Mouse (Mus musculus): ENCODE results near the gene Rasd1. TPM values are rescaled to one million over a fixed set of nuclear protein-coding genes. Genes with fewer than 3 reads are reported as not detected.
"Not testable (repeated sequence)": the region's sequence is repeated elsewhere in the genome, so short reads cannot be mapped to it uniquely, and the experiment has no call there.

Gene Rasd1
- total RNA-seq, 2 experiments from 2014 or later: 2.4 to 4.6 TPM

- DNase-seq (ENCODE audit: extremely low spot score in 1 of 2, low spot score in 2 of 2): peak in 1 of 2 experiments; percentile 30
- intact Hi-C loops (cut with DNase I): loop anchor here (2.0 kb wide), 2 partner anchors 63 to 83 kb away; no protein-coding TSS in a partner anchor
Observed at GRCm38 (mm10) chr11:59963364-59964162, 1.2 kb downstream of the Rasd1 start.

GRCm38 (mm10) chr11:59962590-59962989 lies 2.2 kb downstream of the Rasd1 start:
- intact Hi-C loops (cut with DNase I): no loop called here
- peak in 1 of 2 experiments; percentile 14 for DNase-seq (ENCODE audit: extremely low spot score in 1 of 2, low spot score in 2 of 2)

- DNase-seq (ENCODE audit: extremely low spot score in 1 of 2, low spot score in 2 of 2): no peak
- intact Hi-C loops (cut with DNase I): no loop called here
Observed at GRCm38 (mm10) chr11:59961338-59961875, 3.3 kb downstream of the Rasd1 start.

- intact Hi-C loops (cut with DNase I): no loop called here
- peak in 1 of 2 experiments; percentile 23 for DNase-seq (ENCODE audit: extremely low spot score in 1 of 2, low spot score in 2 of 2)
Observed at GRCm38 (mm10) chr11:59960476-59961337, 4.0 kb downstream of the Rasd1 start.

GRCm38 (mm10) chr11:59959453-59959852 lies 5.3 kb downstream of the Rasd1 start:
- DNase-seq (ENCODE audit: extremely low spot score in 1 of 2, low spot score in 2 of 2): no peak
- intact Hi-C loops (cut with DNase I): no loop called here

GRCm38 (mm10) chr11:59956749-59957148 lies 8.0 kb downstream of the Rasd1 start:
- intact Hi-C loops (cut with DNase I): no loop called here
- peak in 1 of 2 experiments; percentile 58 for DNase-seq (ENCODE audit: extremely low spot score in 1 of 2, low spot score in 2 of 2)

GRCm38 (mm10) chr11:59952892-59953291 lies 11.9 kb downstream of the Rasd1 start:
- DNase-seq (ENCODE audit: extremely low spot score in 1 of 2, low spot score in 2 of 2): peak in 1 of 2 experiments; percentile 61
- intact Hi-C loops (cut with DNase I): no loop called here

- intact Hi-C loops (cut with DNase I): loop anchor here (5.0 kb wide), 1 partner anchor 66 kb away; no protein-coding TSS in a partner anchor
- DNase-seq (ENCODE audit: extremely low spot score in 1 of 2, low spot score in 2 of 2): no peak
Observed at GRCm38 (mm10) chr11:59948401-59948767, 16.4 kb downstream of the Rasd1 start.

- peak; percentile 95 to 98 for DNase-seq (ENCODE audit: extremely low spot score in 1 of 2, low spot score in 2 of 2)
- intact Hi-C loops (cut with DNase I): loop anchor here (5.0 kb wide), 1 partner anchor 66 kb away; no protein-coding TSS in a partner anchor
Observed at GRCm38 (mm10) chr11:59947752-59948400, 16.9 kb downstream of the Rasd1 start, which contains the start of gene Med9. Med9 (plus strand) TSS chr11:59948206.

- DNase-seq (ENCODE audit: extremely low spot score in 1 of 2, low spot score in 2 of 2): not testable (repeated sequence)
- intact Hi-C loops (cut with DNase I): loop anchor here (5.0 kb wide), 1 partner anchor 63 kb away; no protein-coding TSS in a partner anchor
Observed at GRCm38 (mm10) chr11:59944855-59945254, 19.9 kb downstream of the Rasd1 start.

GRCm38 (mm10) chr11:59941391-59941790 lies 23.4 kb downstream of the Rasd1 start:
- DNase-seq (ENCODE audit: extremely low spot score in 1 of 2, low spot score in 2 of 2): no peak
- intact Hi-C loops (cut with DNase I): no loop called here

- intact Hi-C loops (cut with DNase I): no loop called here
Observed at GRCm38 (mm10) chr11:59940645-59941044, 24.1 kb downstream of the Rasd1 start.

GRCm38 (mm10) chr11:59939821-59940220 lies 24.9 kb downstream of the Rasd1 start:
- intact Hi-C loops (cut with DNase I): no loop called here
- no peak for DNase-seq (ENCODE audit: extremely low spot score in 1 of 2, low spot score in 2 of 2)

More at GRCm38 (mm10) chr11:59940645-59941044, 24.1 kb downstream of the Rasd1 start:
- DNase-seq (ENCODE audit: extremely low spot score in 1 of 2, low spot score in 2 of 2): no peak

GRCm38 (mm10) chr11:59937615-59938014 lies 27.1 kb downstream of the Rasd1 start:
- intact Hi-C loops (cut with DNase I): no loop called here
- no peak for DNase-seq (ENCODE audit: extremely low spot score in 1 of 2, low spot score in 2 of 2)

GRCm38 (mm10) chr11:59937023-59937422 lies 27.7 kb downstream of the Rasd1 start:
- no peak for DNase-seq (ENCODE audit: extremely low spot score in 1 of 2, low spot score in 2 of 2)
- intact Hi-C loops (cut with DNase I): no loop called here

- intact Hi-C loops (cut with DNase I): no loop called here
- DNase-seq (ENCODE audit: extremely low spot score in 1 of 2, low spot score in 2 of 2): no peak
Observed at GRCm38 (mm10) chr11:59933943-59934342, 30.8 kb downstream of the Rasd1 start.

GRCm38 (mm10) chr11:59932560-59933337 lies 32.0 kb downstream of the Rasd1 start:
- intact Hi-C loops (cut with DNase I): no loop called here

GRCm38 (mm10) chr11:59930031-59930430 lies 34.7 kb downstream of the Rasd1 start:
- intact Hi-C loops (cut with DNase I): no loop called here
- DNase-seq (ENCODE audit: extremely low spot score in 1 of 2, low spot score in 2 of 2): no peak

More at GRCm38 (mm10) chr11:59932560-59933337, 32.0 kb downstream of the Rasd1 start:
- no peak for DNase-seq (ENCODE audit: extremely low spot score in 1 of 2, low spot score in 2 of 2)

Measured in left cerebral cortex, postnatal 10 days (tissue).